Mouse (Mus musculus): ENCODE measurements around the gene Irf4.

- TF ChIP-seq CTCF (conservative IDR thresholded peaks at IDR 0.05; ENCODE audit: low read length) (no peak), NANOG (IDR thresholded peaks at IDR 0.05; ENCODE audit: borderline replicate concordance, low read length) (no peak)
Measured at GRCm38 (mm10) chr13:30755998-30756639, 7.1 kb downstream of the Irf4 start.
